Mouse (Mus musculus): ENCODE data around the gene Sez6l2. TPM values are rescaled to one million over a fixed set of nuclear protein-coding genes. Genes with fewer than 3 reads are reported as not detected.

Sez6l2 gene
- polyA plus RNA-seq, 1 experiment from 2014 or later = 0.97 TPM

GRCm38 (mm10) chr7:126932652-126933051 lies 17.7 kb upstream of the Sez6l2 start:
- Histone ChIP-seq H3K27ac (no peak overlapping the region), H3K9ac (no peak overlapping the region), H3K4me1 (peaks cover 11% of the 10 kb centered on the region), H3K27me3 (no peaks in the 10 kb centered on the region), H3K4me3 (no peak overlapping the region), H3K36me3 (peaks cover 36% of the 10 kb centered on the region), H3K9me3 (no peaks in the 10 kb centered on the region), H3K4me2 (replicated peaks) (no peak overlapping the region)
- WGBS = 80% methylated on average over 2 of the region's 2 CpGs
- ATAC-seq (ENCODE audit: insufficient number of reproducible peaks, insufficient read depth, low FRiP score, low TSS enrichment) = no peak

- Histone ChIP-seq H3K4me2 (replicated peaks) (no peak overlapping the region), H3K27ac (no peak overlapping the region), H3K4me1 (0 out of 2 replicates have a peak, but pooled peaks cover 3% of the 10 kb centered on the region), H3K9me3 (no peaks in the 10 kb centered on the region), H3K27me3 (no peaks in the 10 kb centered on the region), H3K9ac (no peak overlapping the region), H3K4me3 (no peak overlapping the region), H3K36me3 (peaks cover 34% of the 10 kb centered on the region)
- ATAC-seq (ENCODE audit: insufficient number of reproducible peaks, insufficient read depth, low FRiP score, low TSS enrichment) = no peak
- 53% methylated on average over 6 of the region's 6 CpGs for WGBS
Observed at GRCm38 (mm10) chr7:126941171-126941570, 9.2 kb upstream of the Sez6l2 start.

GRCm38 (mm10) chr7:126941801-126942200 lies 8.6 kb upstream of the Sez6l2 start:
- no peak overlapping the region for H3K9ac ChIP-seq
- no peak overlapping the region for H3K4me2 ChIP-seq (replicated peaks)
- H3K36me3 ChIP-seq = peaks cover 31% of the 10 kb centered on the region
- H3K27me3 ChIP-seq = no peaks in the 10 kb centered on the region
- H3K4me1 ChIP-seq = 0 out of 2 replicates have a peak, but pooled peaks cover 3% of the 10 kb centered on the region
- ATAC-seq (ENCODE audit: insufficient number of reproducible peaks, insufficient read depth, low FRiP score, low TSS enrichment) = no peak
- no peak overlapping the region for H3K27ac ChIP-seq
- no peak overlapping the region for H3K4me3 ChIP-seq
- WGBS = 73% methylated on average over 5 of the region's 5 CpGs
- no peaks in the 10 kb centered on the region for H3K9me3 ChIP-seq

- Histone ChIP-seq H3K4me2 (replicated peaks) (no peak overlapping the region), H3K4me1 (peaks cover 10% of the 10 kb centered on the region; the same call in 1 of the 2 replicates), H3K36me3 (peaks cover 15% of the 10 kb centered on the region), H3K9ac (no peak overlapping the region), H3K4me3 (no peak overlapping the region), H3K27ac (no peak overlapping the region), H3K27me3 (peaks cover 22% of the 10 kb centered on the region), H3K9me3 (no peaks in the 10 kb centered on the region)
- 43% methylated on average over 3 of the region's 3 CpGs for WGBS
- no peak for ATAC-seq (ENCODE audit: insufficient number of reproducible peaks, insufficient read depth, low FRiP score, low TSS enrichment)
Observed at GRCm38 (mm10) chr7:126946530-126946929, 3.8 kb upstream of the Sez6l2 start.

- Histone ChIP-seq H3K27ac (no peak overlapping the region), H3K9me3 (no peaks in the 10 kb centered on the region), H3K36me3 (peaks cover 11% of the 10 kb centered on the region), H3K4me3 (no peak overlapping the region), H3K9ac (no peak overlapping the region), H3K4me1 (peaks cover 10% of the 10 kb centered on the region; the same call in 1 of the 2 replicates), H3K27me3 (peaks cover 39% of the 10 kb centered on the region), H3K4me2 (replicated peaks) (no peak overlapping the region; the same call in 1 of the 2 replicates)
- WGBS = 81% methylated on average over 10 of the region's 10 CpGs
- no peak for ATAC-seq (ENCODE audit: insufficient number of reproducible peaks, insufficient read depth, low FRiP score, low TSS enrichment)
Observed at GRCm38 (mm10) chr7:126948626-126949025, 1.7 kb upstream of the Sez6l2 start.

- H3K4me3 ChIP-seq = peak within 1 kb of the TSS; percentile 42
- peak; percentile 64 for ATAC-seq (ENCODE audit: insufficient number of reproducible peaks, insufficient read depth, low FRiP score, low TSS enrichment)
- H3K4me2 ChIP-seq (replicated peaks) = peak within 1 kb of the TSS; percentile 98
- H3K27me3 ChIP-seq = peaks cover 39% of the 10 kb centered on the region
- peaks cover 10% of the 10 kb centered on the region; the same call in 1 of the 2 replicates for H3K4me1 ChIP-seq
- peaks cover 8% of the 10 kb centered on the region for H3K36me3 ChIP-seq
- whole genome bisulfite sequencing = 1% methylated on average over 21 of the region's 21 CpGs
- H3K9me3 ChIP-seq = no peaks in the 10 kb centered on the region
- H3K9ac ChIP-seq = 0 out of 2 replicates have a peak within 1 kb of the TSS, but pooled peaks have one; percentile 21
- H3K27ac ChIP-seq = no peak within 1 kb of the TSS
Observed at GRCm38 (mm10) chr7:126949403-126949792, 965 bp upstream of the Sez6l2 start, which contains the start of gene Asphd1. Gene Asphd1, minus strand, starts transcription at chr7:126949582.

- H3K27ac ChIP-seq = no peak overlapping the region
- no peak for ATAC-seq (ENCODE audit: insufficient number of reproducible peaks, insufficient read depth, low FRiP score, low TSS enrichment)
Observed at GRCm38 (mm10) chr7:126950647-126951615, 568 bp downstream of the Sez6l2 start.

GRCm38 (mm10) chr7:126951741-126952140 lies 1.4 kb downstream of the Sez6l2 start:
- Histone ChIP-seq H3K4me1 (peaks cover 10% of the 10 kb centered on the region; the same call in 1 of the 2 replicates), H3K4me2 (replicated peaks) (peak overlapping the region; percentile 19), H3K9me3 (no peaks in the 10 kb centered on the region), H3K9ac (0 out of 2 replicates have a peak overlapping the region, but pooled peaks have one; percentile 1), H3K27me3 (peaks cover 39% of the 10 kb centered on the region), H3K36me3 (no peaks in the 10 kb centered on the region), H3K4me3 (no peak overlapping the region), H3K27ac (no peak overlapping the region)
- 18% methylated on average over 4 of the region's 4 CpGs for WGBS
- ATAC-seq (ENCODE audit: insufficient number of reproducible peaks, insufficient read depth, low FRiP score, low TSS enrichment) = no peak

More at GRCm38 (mm10) chr7:126950647-126951615, 568 bp downstream of the Sez6l2 start:
- Histone ChIP-seq H3K4me3 (peak overlapping the region; percentile 42), H3K27me3 (peaks cover 39% of the 10 kb centered on the region), H3K9me3 (no peaks in the 10 kb centered on the region), H3K36me3 (no peaks in the 10 kb centered on the region), H3K4me2 (replicated peaks) (peak overlapping the region; percentile 98), H3K4me1 (peaks cover 10% of the 10 kb centered on the region; the same call in 1 of the 2 replicates), H3K9ac (0 out of 2 replicates have a peak overlapping the region, but pooled peaks have one; percentile 1)
- 6% methylated on average over 26 of the region's 26 CpGs for WGBS

GRCm38 (mm10) chr7:126952646-126953045 lies 2.3 kb downstream of the Sez6l2 start:
- Histone ChIP-seq H3K9ac (no peak overlapping the region), H3K27me3 (peaks cover 39% of the 10 kb centered on the region), H3K27ac (no peak overlapping the region), H3K9me3 (no peaks in the 10 kb centered on the region), H3K4me3 (no peak overlapping the region), H3K4me1 (peaks cover 10% of the 10 kb centered on the region; the same call in 1 of the 2 replicates), H3K36me3 (no peaks in the 10 kb centered on the region), H3K4me2 (replicated peaks) (no peak overlapping the region)
- 1% methylated on average over 8 of the region's 8 CpGs for WGBS
- no peak for ATAC-seq (ENCODE audit: insufficient number of reproducible peaks, insufficient read depth, low FRiP score, low TSS enrichment)

- Histone ChIP-seq H3K4me3 (no peak overlapping the region), H3K4me2 (replicated peaks) (no peak overlapping the region), H3K27me3 (peaks cover 32% of the 10 kb centered on the region), H3K4me1 (0 out of 2 replicates have a peak, but pooled peaks cover 4% of the 10 kb centered on the region), H3K27ac (no peak overlapping the region), H3K36me3 (no peaks in the 10 kb centered on the region), H3K9me3 (no peaks in the 10 kb centered on the region), H3K9ac (no peak overlapping the region)
- ATAC-seq (ENCODE audit: insufficient number of reproducible peaks, insufficient read depth, low FRiP score, low TSS enrichment) = no peak
- WGBS = 63% methylated on average over 3 of the region's 3 CpGs
Observed at GRCm38 (mm10) chr7:126955125-126955524, 4.8 kb downstream of the Sez6l2 start.

- H3K9ac ChIP-seq = no peak overlapping the region
- H3K4me3 ChIP-seq = no peak overlapping the region
- H3K9me3 ChIP-seq = no peaks in the 10 kb centered on the region
- no peaks in the 10 kb centered on the region for H3K4me1 ChIP-seq
- H3K36me3 ChIP-seq = no peaks in the 10 kb centered on the region
- peaks cover 24% of the 10 kb centered on the region for H3K27me3 ChIP-seq
- H3K27ac ChIP-seq = no peak overlapping the region
- no peak for ATAC-seq (ENCODE audit: insufficient number of reproducible peaks, insufficient read depth, low FRiP score, low TSS enrichment)
- H3K4me2 ChIP-seq (replicated peaks) = no peak overlapping the region
- 73% methylated on average over 9 of the region's 9 CpGs for WGBS
Observed at GRCm38 (mm10) chr7:126959780-126960179, 9.4 kb downstream of the Sez6l2 start.
